ENCODE assay signal across 18 mouse cellular contexts in genomic region chr5:140936816-140937215, GRCm38 (mm10).
"Had no signal": no experiment of that assay in that cellular context is flagged by ENCODE, and none has a peak within 500 bp of the region (broad histone marks: within the 10 kb centered on the region; RNA-seq: fewer than 3 reads in every experiment).

No protein-coding gene starts in this region.

- H3K4me2 ChIP-seq: intestine, embryonic 15.5 days; liver, embryonic 13.5 days; lung, embryonic 14.5 days had no signal

- H3K4me1 ChIP-seq: liver, embryonic 13.5 days had no signal

- H3K27ac ChIP-seq: intestine, embryonic 15.5 days; layer of hippocampus, adult 2 months; left cerebral cortex, adult 2 months; liver, embryonic 13.5 days; macrophage; stomach, postnatal 0 days had no signal

- H3K9ac ChIP-seq: intestine, embryonic 15.5 days; liver, embryonic 13.5 days; lung, embryonic 14.5 days had no signal

- H3K36me3 ChIP-seq: intestine, embryonic 15.5 days; liver, embryonic 13.5 days had no signal

- DNase-seq: layer of hippocampus, adult 9-11 months; layer of hippocampus, postnatal 36 days; liver, embryonic 13.5 days; lung, embryonic 14.5 days; midbrain, embryonic 14.5 days; right cerebral cortex, adult 18-20 months; right cerebral cortex, postnatal 14 days; right cerebral cortex, postnatal 4 days; thymus, adult 2 months; thymus, postnatal 14 days; thymus, postnatal 4 days had no signal

- H3K4me3 ChIP-seq: intestine, embryonic 15.5 days; layer of hippocampus, adult 2 months; left cerebral cortex, adult 2 months; liver, embryonic 13.5 days had no signal

- H3K9me3 ChIP-seq: intestine, embryonic 15.5 days; liver, embryonic 13.5 days had no signal

- ATAC-seq: hindbrain, embryonic 16.5 days; intestine, embryonic 15.5 days; lung, postnatal 0 days had no signal

- H3K27me3 ChIP-seq: intestine, embryonic 15.5 days; liver, embryonic 13.5 days had no signal
